In the genomic region with DNA sequence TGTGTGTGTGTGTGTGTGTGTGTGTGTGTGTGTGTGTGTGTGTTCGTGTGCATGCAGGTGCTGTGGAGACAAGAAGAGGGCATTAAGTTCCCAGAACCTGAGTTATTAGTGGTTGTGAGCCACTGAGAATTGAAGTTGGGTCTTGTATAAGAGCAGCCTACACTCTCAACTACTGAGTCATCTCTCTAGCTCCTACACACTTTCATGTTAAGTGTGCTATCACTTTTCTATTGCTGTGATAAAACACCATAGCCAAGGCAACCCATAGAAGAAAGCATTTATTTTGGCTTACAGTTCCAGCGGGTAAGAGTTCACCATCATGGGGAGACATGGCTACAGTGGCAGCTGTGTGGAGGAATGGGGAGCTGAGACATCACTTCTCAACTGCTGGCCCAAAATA, we compare ENCODE assay signal across 19 mouse cellular contexts.
"Had no signal": no experiment of that assay in that cellular context is flagged by ENCODE, and none has a peak within 500 bp of the region (broad histone marks: within the 10 kb centered on the region; RNA-seq: fewer than 3 reads in every experiment).

No protein-coding gene starts in this region.

- DNase-seq: lung, adult 18-20 months; lung, embryonic 14.5 days; lung, postnatal 10 days; lung, postnatal 4 days; midbrain, embryonic 14.5 days; retina, postnatal 1 day; right cerebral cortex, postnatal 25 days; right cerebral cortex, postnatal 4 days; spleen, adult 18-20 months; thymus, adult 2 months; thymus, postnatal 25 days; thymus, postnatal 4 days had no signal

- H3K4me1 ChIP-seq: neural tube, embryonic 13.5 days had no signal

- H3K27ac ChIP-seq: liver, embryonic 14.5 days; midbrain, embryonic 10.5 days; midbrain, embryonic 12.5 days; neural tube, embryonic 13.5 days; neural tube, embryonic 15.5 days had no signal

- ATAC-seq: midbrain, embryonic 16.5 days had no signal

- H3K4me3 ChIP-seq: midbrain, embryonic 10.5 days; midbrain, embryonic 12.5 days; myocyte; neural tube, embryonic 13.5 days; neural tube, embryonic 15.5 days had no signal
